Mouse (Mus musculus) urinary bladder, postnatal 36 days (tissue): Measurements from ENCODE around the gene Cntnap1.

Source experiments
- DNase-seq, 2 experiments: peaks; one replicate each; pipeline ENCODE4 v3.0.0; 2022; ENCODE audit warnings: low spot score in 2 of 2, mixed read lengths in 1 of 2

Cntnap1 gene

DNA sequence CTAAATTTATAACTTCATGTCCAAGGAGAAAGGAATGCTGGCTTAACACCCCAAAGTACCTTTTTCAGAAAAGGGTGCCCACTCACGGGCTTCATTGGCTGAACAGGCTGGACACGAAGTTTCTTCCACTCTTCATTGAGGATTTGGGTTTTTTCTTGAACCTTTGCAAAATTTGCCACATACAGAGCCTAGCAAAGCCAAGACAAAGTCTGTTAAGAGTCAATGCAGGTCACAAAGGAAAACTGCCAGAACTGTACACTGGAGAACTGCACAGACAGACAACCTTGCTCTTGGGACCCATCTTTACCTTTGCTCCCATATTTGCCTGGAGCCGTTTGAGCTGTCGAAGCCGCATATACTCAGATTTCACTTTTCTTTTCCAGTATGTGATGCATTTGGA is 46.6 kb downstream of the Cntnap1 start:
- no peak for DNase-seq

GRCm38 (mm10) chr11:101218436-101219055 is 48.2 kb downstream of the Cntnap1 start:
- DNase-seq = no peak

GRCm38 (mm10) chr11:101220853-101221252 is 50.5 kb downstream of the Cntnap1 start:
- no peak for DNase-seq

DNA sequence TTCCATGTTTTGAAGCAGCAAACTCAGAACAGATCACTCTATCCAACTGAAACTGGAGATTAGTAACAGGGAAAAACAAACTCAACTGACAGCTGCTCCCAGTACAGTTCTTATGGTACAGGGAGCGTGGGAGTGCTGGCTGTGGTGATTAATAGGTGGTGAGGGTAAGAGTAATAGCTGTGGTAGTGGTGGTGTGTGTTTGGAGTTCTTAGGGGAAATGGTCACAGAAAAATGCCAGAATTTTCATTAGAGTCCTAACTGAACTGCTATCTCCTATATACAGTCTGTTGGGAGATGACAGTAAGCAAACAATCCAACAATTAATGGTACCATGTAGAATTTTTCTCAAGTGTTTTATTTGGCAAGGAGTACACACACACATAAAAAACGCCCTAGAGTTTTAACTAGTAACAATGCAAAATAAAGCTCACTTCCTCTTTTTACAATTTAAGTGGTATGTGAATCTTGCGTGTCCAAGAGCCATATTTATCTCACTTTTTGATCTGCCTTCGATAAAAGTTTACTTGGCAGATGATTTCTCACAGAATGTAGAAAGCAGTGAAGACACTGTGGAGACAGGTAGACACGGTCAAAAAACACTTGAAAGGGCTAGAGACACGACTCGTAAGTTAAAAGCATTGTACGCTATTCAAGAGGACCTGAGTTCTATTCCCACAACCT is 51.1 kb downstream of the Cntnap1 start:
- no peak for DNase-seq

- no peak for DNase-seq
These were observed 54.0 kb downstream of the Cntnap1 start for GRCm38 (mm10) chr11:101224337-101224736.

DNA sequence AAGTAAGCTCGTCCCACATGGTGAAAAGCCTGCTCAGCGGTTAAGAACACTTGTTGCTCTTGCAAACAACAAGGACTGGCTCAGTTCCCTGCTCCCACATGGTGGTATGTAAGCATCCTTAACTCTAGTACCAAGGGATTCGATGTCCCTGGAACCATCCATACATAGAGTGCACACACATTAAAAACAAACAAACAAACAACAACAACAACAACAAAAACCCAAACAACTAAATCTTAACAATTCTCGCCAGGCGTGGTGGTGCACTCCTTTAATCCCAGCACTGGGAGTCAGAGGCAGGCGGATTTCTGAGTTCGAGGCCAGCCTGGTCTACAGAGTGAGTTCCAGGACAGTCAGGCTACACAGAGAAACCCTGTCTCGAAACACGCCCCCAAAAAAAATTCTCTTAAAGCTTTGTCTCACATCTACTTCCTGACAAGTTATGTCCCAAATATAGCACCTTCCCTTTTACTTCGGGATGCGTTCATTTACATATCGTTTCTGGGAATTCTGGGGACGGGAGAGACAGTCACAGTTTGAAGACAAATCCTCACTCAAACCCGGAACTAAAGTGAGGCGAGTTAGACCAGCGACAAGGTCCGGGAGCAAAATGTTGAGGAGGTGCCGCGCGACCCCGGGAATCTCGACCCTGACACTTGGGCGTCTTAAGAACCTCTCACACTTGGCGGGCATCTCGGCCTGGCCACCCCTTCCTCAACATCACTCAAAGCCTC is 55.2 kb downstream of the Cntnap1 start:
- DNase-seq = no peak

GRCm38 (mm10) chr11:101226065-101226701 is 55.9 kb downstream of the Cntnap1 start, which contains the start of gene Ezh1:
Gene Ezh1, minus strand, starts transcription at chr11:101226463.
- DNase-seq = peak; percentile 94

- peak in 1 of 2 experiments; percentile 42 for DNase-seq
These were observed 59.1 kb downstream of the Cntnap1 start for GRCm38 (mm10) chr11:101229361-101229900.

- DNase-seq = peak in 1 of 2 experiments; percentile 59
These were observed 59.8 kb downstream of the Cntnap1 start for GRCm38 (mm10) chr11:101230061-101230511.

DNA sequence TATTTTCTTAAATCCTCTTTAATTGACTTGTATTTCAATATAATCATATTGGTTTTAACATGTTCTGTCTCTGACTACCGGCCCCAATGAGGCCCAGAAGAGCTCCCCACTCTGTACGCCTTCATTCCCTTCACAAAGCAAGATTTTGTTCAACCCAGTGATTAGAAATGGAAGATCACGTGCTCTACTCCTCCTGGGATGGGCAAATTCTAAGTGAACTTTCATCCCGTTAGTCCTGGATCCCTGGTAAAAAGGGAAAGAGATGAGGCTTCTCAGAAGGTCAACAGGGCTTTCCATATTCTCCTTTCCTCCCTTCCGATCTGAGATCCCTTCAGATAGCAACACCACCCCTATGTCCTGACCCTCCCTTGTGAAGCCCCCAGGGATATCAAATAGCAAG is 60.2 kb downstream of the Cntnap1 start:
- DNase-seq = no peak

DNA sequence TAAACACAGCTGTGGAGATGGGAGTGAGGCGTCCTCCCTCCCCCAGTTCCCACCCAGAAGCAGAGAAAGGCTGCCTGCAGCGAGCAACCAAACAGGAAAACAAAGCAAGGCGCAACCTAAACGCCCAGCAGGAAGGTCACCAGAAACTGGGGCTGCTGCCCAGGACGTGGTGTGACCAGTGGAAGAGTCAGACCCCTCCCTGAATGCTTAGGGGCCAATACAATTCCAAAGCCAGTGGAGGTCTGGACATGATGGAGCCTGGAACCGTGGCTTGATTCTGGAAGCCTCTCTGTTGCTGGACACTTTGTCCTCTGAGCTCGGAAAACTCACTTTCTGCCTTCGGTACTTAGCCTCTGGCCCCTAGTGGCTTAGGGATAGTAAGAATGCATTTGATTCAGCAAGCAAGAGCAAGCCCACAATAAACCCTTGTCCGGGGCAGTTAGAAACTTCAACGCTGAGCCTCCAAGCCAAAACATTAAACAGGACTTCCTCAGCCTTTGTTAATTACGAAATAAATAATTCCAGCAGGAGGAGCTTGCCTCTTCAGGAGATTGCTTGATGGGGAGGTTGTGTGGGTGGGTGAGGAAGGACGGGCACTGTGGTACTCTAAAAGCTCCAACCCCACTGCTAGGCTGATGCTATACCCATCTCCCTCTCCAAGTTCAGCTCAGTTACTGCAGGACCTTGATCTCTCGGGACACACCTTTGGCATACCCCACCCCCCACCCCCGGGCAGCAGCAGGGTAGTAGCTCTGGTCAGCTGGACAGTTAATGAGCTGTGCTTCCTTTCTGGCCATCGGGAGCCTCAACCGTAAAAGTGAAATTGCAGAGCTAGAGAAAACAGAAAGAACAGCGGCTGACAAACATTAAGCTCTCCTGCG is 60.9 kb downstream of the Cntnap1 start:
- peak in 1 of 2 experiments; percentile 78 for DNase-seq

GRCm38 (mm10) chr11:101232010-101232839 is 61.9 kb downstream of the Cntnap1 start:
- peak in 1 of 2 experiments; percentile 24 for DNase-seq

DNA sequence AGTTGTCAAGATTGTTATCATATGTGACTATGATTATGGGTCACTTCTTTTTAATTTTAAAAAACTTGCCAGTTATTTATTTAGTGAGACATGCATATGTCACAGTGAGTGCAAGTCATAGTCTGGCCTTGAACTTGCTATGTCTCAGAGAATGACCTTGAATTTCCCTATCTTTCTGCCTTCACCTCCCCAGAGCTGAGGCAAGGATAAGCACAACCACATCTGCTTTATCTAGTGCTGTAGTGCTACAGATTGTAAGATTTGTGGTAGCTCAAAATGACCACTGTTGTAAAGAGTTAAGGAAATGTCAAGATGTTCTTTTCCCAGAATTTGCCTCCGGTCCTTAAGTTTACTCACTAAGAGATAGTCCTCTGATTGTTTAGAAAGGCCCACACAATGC is 62.9 kb downstream of the Cntnap1 start:
- DNase-seq = no peak

DNA sequence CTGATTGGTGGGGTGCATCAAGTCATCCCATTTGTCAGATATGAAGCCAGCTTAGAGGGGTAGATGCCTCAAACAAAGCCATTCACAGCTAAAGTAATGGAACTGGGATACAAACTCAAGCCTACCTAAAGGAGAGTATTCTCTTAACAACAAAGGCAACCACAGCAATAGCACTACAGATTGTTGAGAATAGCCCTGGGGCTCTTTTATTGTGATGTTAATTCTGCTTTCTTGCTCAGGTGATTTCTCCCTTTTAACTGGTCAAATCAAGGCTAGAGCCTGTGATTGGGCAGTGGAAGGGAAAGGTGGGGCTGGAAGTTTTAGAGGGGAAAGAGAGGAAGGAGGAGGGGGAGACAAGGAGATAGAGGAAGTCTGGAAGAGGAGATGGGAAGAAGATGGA is 63.8 kb downstream of the Cntnap1 start:
- no peak for DNase-seq

- DNase-seq = no peak
These were observed 65.1 kb downstream of the Cntnap1 start for GRCm38 (mm10) chr11:101235429-101235828.

- DNase-seq = no peak
These were observed 66.5 kb downstream of the Cntnap1 start for GRCm38 (mm10) chr11:101236782-101237181.

- DNase-seq = no peak
These were observed 67.8 kb downstream of the Cntnap1 start for GRCm38 (mm10) chr11:101238071-101238647.
